Mouse (Mus musculus): Measurements from ENCODE around the gene Actg1. TPM values are rescaled to one million over a fixed set of nuclear protein-coding genes. Genes with fewer than 3 reads are reported as not detected.

The Actg1 gene
- total RNA-seq, 2 experiments from 2014 or later, result 1,285 to 1,295 TPM

- Histone ChIP-seq H3K27ac (no peak overlapping the region), H3K4me3 (no peak overlapping the region)
- no peak for DNase-seq (ENCODE audit: low spot score in 2 of 2)
- TF ChIP-seq CTCF (conservative IDR thresholded peaks at IDR 0.05), result peak; percentile 34
These were observed 9.6 kb downstream of the Actg1 start for GRCm38 (mm10) chr11:120338786-120339185.

GRCm38 (mm10) chr11:120337447-120337846 is 10.9 kb downstream of the Actg1 start:
- 0 out of 2 replicates have a peak, but pooled peaks have one; percentile 5 for TF ChIP-seq CTCF (conservative IDR thresholded peaks at IDR 0.05)
- DNase-seq (ENCODE audit: low spot score in 2 of 2), result no peak

GRCm38 (mm10) chr11:120335431-120336021 is 12.8 kb downstream of the Actg1 start:
- no peak for DNase-seq (ENCODE audit: low spot score in 2 of 2)
- Histone ChIP-seq H3K4me3 (no peak overlapping the region), H3K27ac (no peak overlapping the region)
- TF ChIP-seq CTCF (conservative IDR thresholded peaks at IDR 0.05), result no peak

More at GRCm38 (mm10) chr11:120337447-120337846, 10.9 kb downstream of the Actg1 start:
- Histone ChIP-seq H3K4me3 (no peak overlapping the region), H3K27ac (no peak overlapping the region)

- H3K4me3 ChIP-seq, result no peak overlapping the region
- TF ChIP-seq CTCF (conservative IDR thresholded peaks at IDR 0.05), result no peak
- no peak overlapping the region for H3K27ac ChIP-seq
- DNase-seq (ENCODE audit: low spot score in 2 of 2), result no peak
These were observed 28.2 kb downstream of the Actg1 start for GRCm38 (mm10) chr11:120320156-120320555.

- TF ChIP-seq CTCF (conservative IDR thresholded peaks at IDR 0.05), result no peak
- Histone ChIP-seq H3K27ac (no peak overlapping the region), H3K4me3 (no peak overlapping the region)
- no peak for DNase-seq (ENCODE audit: low spot score in 2 of 2)
These were observed 29.0 kb downstream of the Actg1 start for GRCm38 (mm10) chr11:120319310-120319709.

- DNase-seq (ENCODE audit: low spot score in 2 of 2), result no peak
- Histone ChIP-seq H3K27ac (no peak overlapping the region), H3K4me3 (no peak overlapping the region)
- TF ChIP-seq CTCF (conservative IDR thresholded peaks at IDR 0.05), result no peak
These were observed 30.9 kb downstream of the Actg1 start for GRCm38 (mm10) chr11:120317456-120317855.

GRCm38 (mm10) chr11:120316690-120317254 is 31.6 kb downstream of the Actg1 start:
- Histone ChIP-seq H3K4me3 (peak overlapping the region; percentile 64), H3K27ac (peak overlapping the region; percentile 98)
- no peak for TF ChIP-seq CTCF (conservative IDR thresholded peaks at IDR 0.05)
- DNase-seq (ENCODE audit: low spot score in 2 of 2), result no peak

- peak overlapping the region; percentile 64 for H3K4me3 ChIP-seq
- TF ChIP-seq CTCF (conservative IDR thresholded peaks at IDR 0.05), result no peak
- DNase-seq (ENCODE audit: low spot score in 2 of 2), result peak; percentile 90 to 97
- H3K27ac ChIP-seq, result peak overlapping the region; percentile 98
These were observed 32.3 kb downstream of the Actg1 start for GRCm38 (mm10) chr11:120315832-120316689.

GRCm38 (mm10) chr11:120315416-120315761 is 33.0 kb downstream of the Actg1 start:
- DNase-seq (ENCODE audit: low spot score in 2 of 2), result peak in 1 of 2 experiments; percentile 52
- H3K4me3 ChIP-seq, result peak overlapping the region; percentile 14; the same call in 1 of the 2 replicates
- H3K27ac ChIP-seq, result peak overlapping the region; percentile 98
- no peak for TF ChIP-seq CTCF (conservative IDR thresholded peaks at IDR 0.05)

GRCm38 (mm10) chr11:120314721-120315415 is 33.5 kb downstream of the Actg1 start:
- peak overlapping the region; percentile 14; the same call in 1 of the 2 replicates for H3K4me3 ChIP-seq
- no peak for TF ChIP-seq CTCF (conservative IDR thresholded peaks at IDR 0.05)
- peak overlapping the region; percentile 98 for H3K27ac ChIP-seq
- peak in 1 of 2 experiments; percentile 13 for DNase-seq (ENCODE audit: low spot score in 2 of 2)

GRCm38 (mm10) chr11:120313906-120314685 is 34.2 kb downstream of the Actg1 start:
- H3K4me3 ChIP-seq, result no peak overlapping the region
- TF ChIP-seq CTCF (conservative IDR thresholded peaks at IDR 0.05), result no peak
- H3K27ac ChIP-seq, result no peak overlapping the region
- DNase-seq (ENCODE audit: low spot score in 2 of 2), result peak in 1 of 2 experiments; percentile 5

- Histone ChIP-seq H3K4me3 (no peak overlapping the region), H3K27ac (no peak overlapping the region)
- no peak for TF ChIP-seq CTCF (conservative IDR thresholded peaks at IDR 0.05)
- DNase-seq (ENCODE audit: low spot score in 2 of 2), result no peak
These were observed 36.3 kb downstream of the Actg1 start for GRCm38 (mm10) chr11:120312069-120312468.
